24 mouse cellular contexts compared by ENCODE assay signal in genomic region chr11:6380916-6381315, GRCm38 (mm10). TPM values are rescaled to one million over a fixed set of nuclear protein-coding genes. Genes with fewer than 3 reads are reported as not detected.
DNase-seq lines count a peak whose midpoint lies in the region; ATAC-seq and TF ChIP-seq lines count a peak whose summit lies in the region.
"Had no signal": no experiment of that assay in that cellular context is flagged by ENCODE, and none has a peak within 500 bp of the region (broad histone marks: within the 10 kb centered on the region; RNA-seq: fewer than 3 reads in every experiment).

No protein-coding gene starts in this region.

- TF ChIP-seq EP300 in stomach, postnatal 0 days (optimal IDR thresholded peaks at IDR 0.05): no peak
- no peak for TF ChIP-seq EP300 in heart, adult 2 months (IDR thresholded peaks at IDR 0.05; ENCODE audit: insufficient read depth, low read depth, low read length)

- no peak for TF ChIP-seq POLR2A in heart, adult 2 months (IDR thresholded peaks at IDR 0.05; ENCODE audit: insufficient read depth, low read depth, low read length)

- ATAC-seq in stomach, postnatal 0 days (ENCODE audit: low FRiP score, low TSS enrichment): 0 out of 2 replicates have a peak, but pooled peaks have one; percentile 29
- ATAC-seq: forebrain, embryonic 14.5 days; intestine, embryonic 15.5 days had no signal

- H3K4me3 ChIP-seq in stomach, postnatal 0 days (ENCODE audit: low read depth, low read length): no peak overlapping the region
- no peak overlapping the region for H3K4me3 ChIP-seq in heart, adult 2 months
- H3K4me3 ChIP-seq: embryonic facial prominence, embryonic 15.5 days; erythroblast, embryonic 14.5 days; forebrain, embryonic 10.5 days; heart, embryonic 15.5 days; hindbrain, embryonic 13.5 days; intestine, embryonic 15.5 days had no signal

- no peak overlapping the region for H3K9ac ChIP-seq in stomach, postnatal 0 days (ENCODE audit: low read length)
- H3K9ac ChIP-seq in heart, adult 2 months (ENCODE audit: low read depth, low read length): no peak overlapping the region
- H3K9ac ChIP-seq: embryonic facial prominence, embryonic 15.5 days; heart, embryonic 15.5 days; hindbrain, embryonic 13.5 days; intestine, embryonic 15.5 days had no signal

- 74% methylated on average over 6 of the region's 6 CpGs for WGBS in stomach, postnatal 0 days
- WGBS in heart, adult 2 months: 81% methylated on average over 6 of the region's 6 CpGs

- no peak overlapping the region for H3K27ac ChIP-seq in stomach, postnatal 0 days (replicated peaks)
- H3K27ac ChIP-seq in heart, adult 2 months: no peak overlapping the region
- H3K27ac ChIP-seq: embryonic facial prominence, embryonic 15.5 days; forebrain, embryonic 10.5 days; heart, embryonic 15.5 days; hindbrain, embryonic 13.5 days; intestine, embryonic 15.5 days had no signal

- DNase-seq in adrenal gland, adult 2 months: peak; percentile 66
- DNase-seq in adrenal gland, adult 18-20 months (ENCODE audit: low spot score in 2 of 2): no peak
- DNase-seq in 3134 (ENCODE audit: extremely low read depth, insufficient read length, low spot score) (peak; percentile 40), NIH3T3 (ENCODE audit: low read depth) (peak; percentile 69)
- DNase-seq in stomach, postnatal 0 days (ENCODE audit: low spot score): no peak
- DNase-seq in layer of hippocampus, adult 9-11 months: no peak
- DNase-seq in heart, adult 2 months: no peak
- DNase-seq: B cell, adult 2 months; cerebellum, adult 11 months; cerebellum, adult 8-10 months; cerebellum, postnatal 14 days; embryo, embryonic 11 days; gastrocnemius, postnatal 10 days; heart, adult 18-20 months; heart, postnatal 14 days; kidney, adult 18-20 months had no signal

- no peaks in the 10 kb centered on the region for H3K9me3 ChIP-seq in stomach, postnatal 0 days (ENCODE audit: control insufficient read depth, low read length)
- H3K9me3 ChIP-seq: embryonic facial prominence, embryonic 15.5 days; forebrain, embryonic 10.5 days; heart, embryonic 15.5 days; hindbrain, embryonic 13.5 days; intestine, embryonic 15.5 days had no signal

- H3K4me1 ChIP-seq in stomach, postnatal 0 days (replicated peaks; ENCODE audit: control insufficient read depth, insufficient read depth): no peaks in the 10 kb centered on the region
- H3K4me1 ChIP-seq in heart, adult 2 months (ENCODE audit: control insufficient read depth, insufficient read depth, low read length): no peaks in the 10 kb centered on the region
- H3K4me1 ChIP-seq: embryonic facial prominence, embryonic 15.5 days; forebrain, embryonic 10.5 days; heart, embryonic 15.5 days; hindbrain, embryonic 13.5 days; intestine, embryonic 15.5 days had no signal

- TF ChIP-seq CTCF in stomach, postnatal 0 days (IDR thresholded peaks at IDR 0.05; ENCODE audit: low read depth): no peak
- no peak for TF ChIP-seq CTCF in heart, adult 2 months (IDR thresholded peaks at IDR 0.05)

- intact Hi-C loops in heart, adult 2 months (cut with DNase I): no loop called here

- no peaks in the 10 kb centered on the region for H3K27me3 ChIP-seq in stomach, postnatal 0 days (ENCODE audit: control insufficient read depth, insufficient read depth, low read length)
- no peaks in the 10 kb centered on the region for H3K27me3 ChIP-seq in heart, adult 2 months (ENCODE audit: control insufficient read depth, insufficient read depth, low read length)
- H3K27me3 ChIP-seq: embryonic facial prominence, embryonic 15.5 days; heart, embryonic 15.5 days; hindbrain, embryonic 13.5 days; intestine, embryonic 15.5 days had no signal

- no peaks in the 10 kb centered on the region for H3K79me2 ChIP-seq in heart, adult 2 months (replicated peaks; ENCODE audit: control insufficient read depth, insufficient read depth, low read length)

- no peaks in the 10 kb centered on the region for H3K36me3 ChIP-seq in stomach, postnatal 0 days (ENCODE audit: control insufficient read depth, insufficient read depth, low read length)
- no peaks in the 10 kb centered on the region for H3K36me3 ChIP-seq in heart, adult 2 months (ENCODE audit: control insufficient read depth, insufficient read depth, low read length)
- H3K36me3 ChIP-seq: embryonic facial prominence, embryonic 15.5 days; forebrain, embryonic 10.5 days; heart, embryonic 15.5 days; hindbrain, embryonic 13.5 days; intestine, embryonic 15.5 days had no signal

- no peak overlapping the region for H3K4me2 ChIP-seq in stomach, postnatal 0 days (replicated peaks; ENCODE audit: low read depth)
- H3K4me2 ChIP-seq: embryonic facial prominence, embryonic 15.5 days; heart, embryonic 11.5 days; heart, embryonic 15.5 days; hindbrain, embryonic 13.5 days; intestine, embryonic 15.5 days had no signal

RNA-seq across cellular contexts. Expression of gene Zmiz2, which starts 8.0 kb away (rescaled TPM):
- 10 to 100 TPM; 50.5 to 52.8 TPM for total RNA-seq in adrenal gland, adult 2 months (2021)
- polyA plus RNA-seq in adrenal gland, adult 2 months (2012; rRNA removed): 71.1 and 85.0 TPM in 2 replicates
- 10 to 100 TPM; 48.8 to 51.2 TPM for total RNA-seq in adrenal gland, adult 18-20 months (2021)
- polyA plus RNA-seq in stomach, postnatal 0 days (2015; fragmentation: Nextera tagmentation; extraction: Ambion mirVana): 7.1 and 8.7 TPM in 2 replicates
- 10 to 100 TPM; 36.6 to 39.3 TPM for total RNA-seq in heart, adult 2 months (2021)
- 26.2 and 35.7 TPM in 2 replicates for polyA plus RNA-seq in heart, adult 2 months (2012; rRNA removed)

RNA-seq across cellular contexts. Expression of gene Ppia, which starts 34.3 kb away (rescaled TPM):
- total RNA-seq in adrenal gland, adult 2 months (2021): 1,000 to 10,000 TPM; 1,264 to 1,797 TPM
- polyA plus RNA-seq in adrenal gland, adult 2 months (2012; rRNA removed): 237 and 265 TPM in 2 replicates
- total RNA-seq in adrenal gland, adult 18-20 months (2021): 1,000 to 10,000 TPM; 1,645 to 1,705 TPM
- polyA plus RNA-seq in stomach, postnatal 0 days (2015; fragmentation: Nextera tagmentation; extraction: Ambion mirVana): 4,199 and 4,786 TPM in 2 replicates
- 100 to 1,000 TPM; 304 to 328 TPM for total RNA-seq in heart, adult 2 months (2021)
- 298 and 449 TPM in 2 replicates for polyA plus RNA-seq in heart, adult 2 months (2012; rRNA removed)

Comparison
In these comparisons a context has a peak if more than half of its experiments do, and no peak if none do; other contexts are left out.
1. DNase-seq: peak in adrenal gland, adult 2 months (single experiment), 3134 (single experiment) and NIH3T3 (single experiment); none in adrenal gland, adult 18-20 months (0 of 2), stomach, postnatal 0 days (single experiment), layer of hippocampus, adult 9-11 months (single experiment) and heart, adult 2 months (0 of 2).